Mouse (Mus musculus): ENCODE results near the gene Gabra5. TPM values are rescaled to one million over a fixed set of nuclear protein-coding genes. Genes with fewer than 3 reads are reported as not detected.
A peak's percentile ranks its signal among the peaks of the same experiment; 100 is the strongest.

The Gabra5 gene
- polyA plus RNA-seq, 1 experiment from 2014 or later: 0.07 TPM

GRCm38 (mm10) chr7:57387341-57387654 is 122.6 kb downstream of the Gabra5 start:
- no peak for DNase-seq
- H3K27ac ChIP-seq (ENCODE audit: low read depth): no peak overlapping the region
- H3K9me3 ChIP-seq (ENCODE audit: low read depth, low read length): no peaks in the 10 kb centered on the region
- no peaks in the 10 kb centered on the region for H3K4me1 ChIP-seq (ENCODE audit: insufficient read depth)
- H3K4me2 ChIP-seq: peak overlapping the region; percentile 81
- peaks cover 25% of the 10 kb centered on the region for H3K27me3 ChIP-seq (ENCODE audit: insufficient read depth, low read length)
- 25% methylated on average over 6 of the region's 6 CpGs for WGBS
- H3K36me3 ChIP-seq (ENCODE audit: insufficient read depth): no peaks in the 10 kb centered on the region
- no peak for ATAC-seq (ENCODE audit: insufficient read depth)
- peak overlapping the region; percentile 16; the same call in 1 of the 2 replicates for H3K9ac ChIP-seq
- TF ChIP-seq CTCF (IDR thresholded peaks at IDR 0.05; ENCODE audit: low read depth): no peak
- H3K4me3 ChIP-seq (ENCODE audit: low read depth, low read length): peak overlapping the region; percentile 46

GRCm38 (mm10) chr7:57386517-57387340 is 123.1 kb downstream of the Gabra5 start, which contains the start of gene Gabrg3:
Gene Gabrg3 (minus strand): TSS chr7:57387188.
- Histone ChIP-seq H3K4me1 (ENCODE audit: insufficient read depth) (no peaks in the 10 kb centered on the region), H3K4me2 (peak within 1 kb of the TSS; percentile 81), H3K27me3 (ENCODE audit: insufficient read depth, low read length) (peaks cover 25% of the 10 kb centered on the region), H3K4me3 (ENCODE audit: low read depth, low read length) (peak within 1 kb of the TSS; percentile 46), H3K9ac (peak within 1 kb of the TSS; percentile 16; the same call in 1 of the 2 replicates), H3K36me3 (ENCODE audit: insufficient read depth) (no peaks in the 10 kb centered on the region), H3K9me3 (ENCODE audit: low read depth, low read length) (no peaks in the 10 kb centered on the region), H3K27ac (ENCODE audit: low read depth) (no peak within 1 kb of the TSS)
- ATAC-seq (ENCODE audit: insufficient read depth): peak; percentile 63
- TF ChIP-seq CTCF (IDR thresholded peaks at IDR 0.05; ENCODE audit: low read depth): no peak
- DNase-seq: peak; percentile 3
- 1% methylated on average over 63 of the region's 71 CpGs for WGBS

GRCm38 (mm10) chr7:57384112-57384511 is 125.7 kb downstream of the Gabra5 start:
- 17% methylated on average over 4 of the region's 4 CpGs for WGBS
- no peaks in the 10 kb centered on the region for H3K36me3 ChIP-seq (ENCODE audit: insufficient read depth)
- ATAC-seq (ENCODE audit: insufficient read depth): peak; percentile 69; the same call in 1 of the 2 replicates
- TF ChIP-seq CTCF (IDR thresholded peaks at IDR 0.05; ENCODE audit: low read depth): peak; percentile 80
- H3K9me3 ChIP-seq (ENCODE audit: low read depth, low read length): no peaks in the 10 kb centered on the region
- peak; percentile 73 for DNase-seq
- H3K4me3 ChIP-seq (ENCODE audit: low read depth, low read length): no peak overlapping the region
- H3K4me2 ChIP-seq: no peak overlapping the region
- no peak overlapping the region for H3K27ac ChIP-seq (ENCODE audit: low read depth)
- no peaks in the 10 kb centered on the region for H3K4me1 ChIP-seq (ENCODE audit: insufficient read depth)
- peaks cover 25% of the 10 kb centered on the region for H3K27me3 ChIP-seq (ENCODE audit: insufficient read depth, low read length)
- H3K9ac ChIP-seq: no peak overlapping the region

- Histone ChIP-seq H3K27me3 (ENCODE audit: insufficient read depth, low read length) (no peaks in the 10 kb centered on the region), H3K9me3 (ENCODE audit: low read depth, low read length) (no peaks in the 10 kb centered on the region), H3K36me3 (ENCODE audit: insufficient read depth) (no peaks in the 10 kb centered on the region), H3K4me3 (ENCODE audit: low read depth, low read length) (no peak overlapping the region), H3K4me2 (no peak overlapping the region), H3K9ac (no peak overlapping the region), H3K27ac (ENCODE audit: low read depth) (no peak overlapping the region), H3K4me1 (ENCODE audit: insufficient read depth) (no peaks in the 10 kb centered on the region)
- no peak for TF ChIP-seq CTCF (IDR thresholded peaks at IDR 0.05; ENCODE audit: low read depth)
- ATAC-seq (ENCODE audit: insufficient read depth) (no peak), DNase-seq (no peak)
- 84% methylated on average over 5 of the region's 5 CpGs for WGBS
Observed at GRCm38 (mm10) chr7:57366013-57366390, 143.9 kb downstream of the Gabra5 start.

GRCm38 (mm10) chr7:57365134-57366012 is 144.5 kb downstream of the Gabra5 start:
- Histone ChIP-seq H3K27me3 (ENCODE audit: insufficient read depth, low read length) (no peaks in the 10 kb centered on the region), H3K9ac (no peak overlapping the region), H3K36me3 (ENCODE audit: insufficient read depth) (no peaks in the 10 kb centered on the region), H3K9me3 (ENCODE audit: low read depth, low read length) (no peaks in the 10 kb centered on the region), H3K27ac (ENCODE audit: low read depth) (no peak overlapping the region), H3K4me3 (ENCODE audit: low read depth, low read length) (no peak overlapping the region), H3K4me2 (no peak overlapping the region), H3K4me1 (ENCODE audit: insufficient read depth) (no peaks in the 10 kb centered on the region)
- no peak for DNase-seq
- WGBS: 79% methylated on average over 5 of the region's 5 CpGs
- ATAC-seq (ENCODE audit: insufficient read depth): no peak
- TF ChIP-seq CTCF (IDR thresholded peaks at IDR 0.05; ENCODE audit: low read depth): no peak

GRCm38 (mm10) chr7:57363812-57364211 is 146.0 kb downstream of the Gabra5 start:
- DNase-seq: peak; percentile 21
- 69% methylated on average over 6 of the region's 6 CpGs for WGBS
- no peak for ATAC-seq (ENCODE audit: insufficient read depth)

More at GRCm38 (mm10) chr7:57363812-57364211, 146.0 kb downstream of the Gabra5 start:
- H3K4me2 ChIP-seq: no peak overlapping the region
- H3K27me3 ChIP-seq (ENCODE audit: insufficient read depth, low read length): no peaks in the 10 kb centered on the region
- no peak overlapping the region for H3K4me3 ChIP-seq (ENCODE audit: low read depth, low read length)
- H3K9me3 ChIP-seq (ENCODE audit: low read depth, low read length): no peaks in the 10 kb centered on the region
- no peaks in the 10 kb centered on the region for H3K4me1 ChIP-seq (ENCODE audit: insufficient read depth)
- TF ChIP-seq CTCF (IDR thresholded peaks at IDR 0.05; ENCODE audit: low read depth): no peak
- H3K27ac ChIP-seq (ENCODE audit: low read depth): no peak overlapping the region
- H3K36me3 ChIP-seq (ENCODE audit: insufficient read depth): no peaks in the 10 kb centered on the region
- H3K9ac ChIP-seq: no peak overlapping the region

All from lung, embryonic 14.5 days (tissue).